Mouse (Mus musculus) small intestine, adult 2 months (tissue): ENCODE measurements around the gene D230025D16Rik. TPM values are rescaled to one million over a fixed set of nuclear protein-coding genes. Genes with fewer than 3 reads are reported as not detected.

Experiments used
- H3K27ac ChIP-seq: fragments of 200-500 bp; 2 replicates; pipeline ENCODE4 v1.5.1; 2012; ENCODE audit warnings: low read depth, low read length, control low read depth, inconsistent platforms; ENCODE audit not compliant: insufficient read depth
- H3K27me3 ChIP-seq: fragments of 200-500 bp; 2 replicates; pipeline ENCODE4 v1.6.1; 2012; ENCODE audit warnings: mild to moderate bottlenecking, moderate library complexity, low read length, inconsistent platforms; ENCODE audit not compliant: control insufficient read depth, insufficient read depth
- H3K36me3 ChIP-seq: fragments of 200-500 bp; 2 replicates; pipeline ENCODE4 v1.6.1; 2012; ENCODE audit warnings: mild to moderate bottlenecking, low read length, control low read depth, inconsistent platforms; ENCODE audit not compliant: control insufficient read depth, insufficient read depth
- H3K4me1 ChIP-seq: fragments of 200-500 bp; 2 replicates; pipeline ENCODE4 v1.6.1; 2012; ENCODE audit warnings: low read length, inconsistent platforms, mixed read lengths; ENCODE audit not compliant: control insufficient read depth, insufficient read depth, insufficient read length
- H3K4me3 ChIP-seq: fragments of 200-500 bp; 2 replicates; pipeline ENCODE4 v1.5.1; 2012; ENCODE audit warnings: low read depth, mild to moderate bottlenecking, control low read depth, inconsistent platforms, low read length, moderate library complexity
- CTCF ChIP-seq: fragments of 200-500 bp; IDR thresholded peaks from 2 replicates; pipeline ENCODE4 v1.5.1; 2012; ENCODE audit warnings: low read depth, mild to moderate bottlenecking, control low read depth, inconsistent platforms, low read length, moderate library complexity, mixed read lengths; ENCODE audit not compliant: insufficient replicate concordance, insufficient read length; ENCODE audit errors: extremely low read depth
- POLR2A ChIP-seq: fragments of 200-500 bp; IDR thresholded peaks from 2 replicates; pipeline ENCODE4 v1.6.1; 2012; ENCODE audit warnings: low read depth, mild to moderate bottlenecking, control low read depth, inconsistent platforms, low read length, moderate library complexity
- WGBS: fragments of 180-500 bp; shearing (Covaris S2); methylation state at CpG from one replicate; pipeline ENCODE4 v1.1.7; 2018; 5-methylcytosine and 5-hydroxymethylcytosine counted together
- polyA plus RNA-seq: library from polyadenylated mRNA; depleted of rRNA; stranded (reverse); fragments of >200 nt; gene quantifications from 2 replicates; pipeline ENCODE4 v1.2.3, GENCODE M21; 2012

D230025D16Rik gene
- polyA plus RNA-seq, 1 experiment, result 9.4 TPM

DNA sequence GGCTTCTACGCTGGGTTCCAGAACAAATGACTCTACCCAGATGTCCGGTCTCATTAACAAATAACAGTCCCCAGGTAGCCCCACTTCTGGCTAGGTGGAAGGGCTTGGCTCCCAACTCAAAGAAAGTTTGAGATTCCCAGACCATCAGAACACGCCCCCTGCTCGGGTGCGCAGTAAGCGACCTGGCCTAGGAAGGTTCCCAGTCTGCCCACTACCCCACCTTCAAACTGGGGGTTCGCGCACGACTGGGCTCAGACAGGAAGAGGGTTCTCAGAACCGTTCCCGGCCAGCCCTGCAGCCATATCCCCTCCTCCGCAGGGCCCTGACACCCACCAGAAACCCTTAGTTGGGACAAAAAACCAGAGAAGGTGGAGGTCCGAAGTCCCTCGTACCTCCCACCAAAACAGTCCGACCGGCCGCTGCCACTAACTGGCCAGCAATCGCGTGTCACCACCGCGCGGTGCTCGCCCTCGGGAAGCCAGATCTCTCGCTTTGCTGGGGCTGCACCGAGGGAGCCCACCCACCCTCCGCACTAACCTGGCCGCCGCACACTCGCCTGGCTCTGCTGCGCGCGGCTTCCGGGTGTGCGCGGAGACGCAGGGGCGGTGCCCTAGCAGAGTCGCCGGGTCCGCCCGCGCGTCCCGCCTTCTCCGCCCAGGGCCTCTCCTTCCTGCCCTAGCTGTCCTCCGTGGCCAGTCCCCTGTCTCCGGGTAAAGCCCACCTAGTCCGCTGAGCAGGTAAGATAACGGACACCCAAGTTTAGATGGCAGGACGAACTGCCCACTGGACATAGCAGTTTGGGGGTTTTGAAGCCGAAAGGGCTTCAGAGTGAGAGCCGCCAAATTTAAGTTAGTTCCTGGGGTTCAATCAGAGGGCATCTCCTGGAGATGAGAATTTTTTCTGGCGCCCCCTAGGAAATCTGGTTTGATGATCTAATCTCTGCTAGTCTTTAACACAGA, 39.4 kb downstream of the D230025D16Rik start, which contains the start of the genes Tradd and Fbxl8:
Gene Tradd (minus strand): TSS at position 586 of the 959 bp plus-strand sequence.
Gene Fbxl8 (plus strand): TSS at position 625 of the 959 bp plus-strand sequence.
- peaks cover 34% of the 10 kb centered on the region for H3K4me1 ChIP-seq
- peak within 1 kb of the TSS; percentile 86 for H3K27ac ChIP-seq
- H3K36me3 ChIP-seq, result peaks cover 21% of the 10 kb centered on the region
- peak within 1 kb of the TSS; percentile 99 for H3K4me3 ChIP-seq
- WGBS, result under 1% methylated on average over 54 of the region's 54 CpGs
- H3K27me3 ChIP-seq, result no peaks in the 10 kb centered on the region
- peak; percentile 76 for TF ChIP-seq POLR2A
- 0 out of 2 replicates have a peak, but pooled peaks have one; percentile 15 for TF ChIP-seq CTCF

DNA sequence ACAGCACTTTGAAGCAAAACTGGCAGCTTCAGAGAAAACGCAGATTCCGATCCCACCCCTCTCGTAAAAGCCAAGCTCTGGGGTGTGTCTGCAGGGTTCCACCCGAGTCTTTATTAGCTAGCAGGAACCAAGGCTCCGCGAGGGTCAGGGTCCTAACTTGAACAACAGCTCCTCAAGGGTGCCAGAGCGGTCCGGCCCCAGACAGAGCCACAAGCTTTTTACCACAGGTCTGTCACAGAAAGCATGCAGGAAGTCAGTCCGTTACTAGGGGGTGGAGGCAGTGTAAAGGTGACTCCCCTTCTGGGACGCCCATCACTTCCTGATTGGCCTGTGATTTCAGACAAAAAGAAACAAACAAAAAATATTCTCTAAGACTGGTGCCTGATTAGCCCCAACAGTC, 40.2 kb downstream of the D230025D16Rik start:
- WGBS, result 4% methylated on average over 10 of the region's 10 CpGs
- Histone ChIP-seq H3K36me3 (peaks cover 19% of the 10 kb centered on the region), H3K4me3 (peak overlapping the region; percentile 99), H3K27me3 (0 out of 2 replicates have a peak, but pooled peaks cover under 1% of the 10 kb centered on the region), H3K27ac (peak overlapping the region; percentile 81), H3K4me1 (peaks cover 32% of the 10 kb centered on the region)
- no peak; the same call in 1 of the 2 replicates for TF ChIP-seq POLR2A

DNA sequence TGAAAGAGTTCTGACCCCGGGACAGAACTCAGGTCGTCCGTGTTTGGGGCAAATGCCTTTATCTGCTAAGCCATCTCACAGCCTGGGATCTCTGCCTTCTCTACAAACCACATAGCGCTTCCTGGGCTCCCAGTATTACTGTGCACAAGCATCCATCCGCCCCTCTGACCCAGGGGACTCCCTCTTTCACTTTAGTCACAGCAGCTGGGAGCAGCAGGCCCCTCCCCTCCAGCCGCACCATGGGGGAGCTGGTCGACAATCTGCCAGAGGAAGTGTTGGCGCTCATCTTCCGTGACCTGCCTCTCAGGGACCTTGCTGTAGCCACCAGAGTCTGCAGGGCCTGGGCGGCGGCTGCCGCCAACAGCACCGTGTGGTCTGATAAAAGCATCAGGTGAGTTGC, 41.8 kb downstream of the D230025D16Rik start:
- H3K27ac ChIP-seq, result no peak overlapping the region
- H3K36me3 ChIP-seq, result peaks cover 19% of the 10 kb centered on the region
- peaks cover 24% of the 10 kb centered on the region for H3K4me1 ChIP-seq
- 73% methylated on average over 13 of the region's 13 CpGs for WGBS
- peaks cover 7% of the 10 kb centered on the region for H3K27me3 ChIP-seq
- TF ChIP-seq POLR2A (no peak), CTCF (no peak)
- H3K4me3 ChIP-seq, result no peak overlapping the region

DNA sequence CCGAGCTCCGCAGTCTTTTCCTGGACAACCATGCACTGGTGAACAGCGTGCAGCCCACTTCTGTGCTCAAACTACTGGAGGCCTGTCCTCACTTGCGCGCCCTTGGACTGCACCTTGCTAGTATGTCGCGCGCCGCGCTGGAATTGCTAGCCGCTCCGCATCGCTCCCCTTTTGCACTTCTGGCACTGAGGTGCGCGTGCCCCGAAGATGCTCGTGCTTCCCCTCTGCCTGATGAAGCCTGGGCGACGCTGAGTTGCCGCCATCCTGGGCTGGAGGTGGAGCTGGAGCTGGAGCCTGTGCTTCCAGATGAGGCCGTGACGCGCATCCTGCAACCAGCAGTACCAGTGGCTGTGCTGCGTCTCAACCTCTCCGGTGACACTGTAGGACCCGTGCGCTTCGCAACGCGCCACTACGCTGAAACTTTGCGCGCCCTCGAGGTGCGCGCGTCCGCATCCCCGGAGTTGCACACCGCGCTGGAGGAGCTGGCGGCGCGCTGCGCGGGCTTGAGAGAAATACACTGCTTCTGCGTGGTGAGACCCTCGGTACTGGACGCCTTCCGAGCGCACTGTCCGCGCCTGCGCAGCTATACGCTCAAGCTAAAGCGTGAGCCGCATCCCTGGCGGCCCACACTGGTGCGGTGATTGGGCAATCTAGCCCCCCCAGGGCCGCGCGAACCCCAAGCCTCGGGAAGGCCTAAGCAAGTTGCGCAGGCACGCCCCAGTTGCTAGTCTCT, 43.6 kb downstream of the D230025D16Rik start:
- peaks cover 7% of the 10 kb centered on the region for H3K27me3 ChIP-seq
- peak overlapping the region; percentile 55 for H3K4me3 ChIP-seq

DNA sequence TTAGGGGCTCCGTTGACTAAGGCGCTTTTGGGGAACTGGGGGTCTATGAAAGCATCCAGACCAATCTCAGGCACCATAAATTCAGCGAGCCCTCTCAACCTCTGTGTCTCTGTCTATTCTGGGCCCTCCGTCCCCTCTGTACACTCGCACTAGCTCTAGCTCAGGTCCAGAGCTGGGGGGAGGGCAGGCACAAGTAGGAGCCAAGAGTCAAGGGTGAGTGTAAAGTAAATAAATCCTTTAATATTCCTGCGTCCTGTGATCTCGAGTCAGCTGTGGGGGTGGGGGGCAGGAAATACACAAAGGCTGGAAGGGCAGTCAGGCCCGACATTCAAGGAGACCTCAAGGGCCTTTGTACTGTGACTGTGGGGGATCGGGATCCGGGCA, 44.1 kb downstream of the D230025D16Rik start:
- WGBS, result 40% methylated on average over 10 of the region's 10 CpGs
- TF ChIP-seq POLR2A (no peak), CTCF (no peak)
- H3K27ac ChIP-seq, result no peak overlapping the region
- peaks cover 7% of the 10 kb centered on the region for H3K27me3 ChIP-seq
- H3K4me1 ChIP-seq, result peaks cover 19% of the 10 kb centered on the region
- H3K4me3 ChIP-seq, result peak overlapping the region; percentile 55
- H3K36me3 ChIP-seq, result peaks cover 19% of the 10 kb centered on the region

More for the DNA sequence above, 43.6 kb downstream of the D230025D16Rik start:
- 69% methylated on average over 65 of the region's 65 CpGs for WGBS
- no peak for TF ChIP-seq POLR2A
- TF ChIP-seq CTCF, result no peak
- Histone ChIP-seq H3K36me3 (peaks cover 19% of the 10 kb centered on the region), H3K27ac (no peak overlapping the region), H3K4me1 (peaks cover 19% of the 10 kb centered on the region)

DNA sequence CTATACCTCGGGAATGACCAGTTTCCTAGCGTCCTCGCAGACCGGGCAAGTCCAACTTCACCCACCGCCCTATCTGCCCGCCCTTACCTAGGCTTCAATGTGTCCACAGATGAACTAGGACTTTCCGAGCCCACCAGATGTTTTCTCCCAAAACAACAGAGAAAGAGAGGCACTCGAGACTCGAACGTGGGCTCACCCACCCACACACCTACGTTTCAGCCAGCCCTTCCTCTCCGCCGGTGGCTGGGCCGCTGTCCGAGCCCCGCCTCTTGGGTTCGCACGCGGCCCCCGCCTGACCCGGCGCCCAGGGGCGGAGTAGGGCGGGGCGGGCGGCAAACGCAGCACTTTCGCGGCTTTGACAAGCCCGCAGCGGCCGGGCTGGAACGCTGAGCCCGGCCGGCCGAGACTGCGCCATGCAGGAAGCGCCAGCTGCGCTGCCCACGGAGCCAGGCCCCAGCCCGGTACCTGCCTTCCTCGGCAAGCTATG, 44.6 kb downstream of the D230025D16Rik start, which contains the start of gene Hsf4:
Gene Hsf4 (plus strand): TSS at position 341 of the 487 bp plus-strand sequence.
- Histone ChIP-seq H3K27me3 (peaks cover 7% of the 10 kb centered on the region), H3K27ac (no peak within 1 kb of the TSS), H3K4me3 (peak within 1 kb of the TSS; percentile 55), H3K36me3 (peaks cover 19% of the 10 kb centered on the region), H3K4me1 (peaks cover 19% of the 10 kb centered on the region)
- WGBS, result 3% methylated on average over 42 of the region's 42 CpGs
- TF ChIP-seq CTCF (no peak), POLR2A (peak; percentile 27)
